Mouse (Mus musculus) adrenal gland, postnatal 10 days (tissue): ENCODE measurements around the gene Rps8. TPM values are rescaled to one million over a fixed set of nuclear protein-coding genes. Genes with fewer than 3 reads are reported as not detected.

Experiments used
- DNase-seq: peaks from one replicate; pipeline ENCODE4 v3.0.0; 2021; ENCODE audit warnings: mixed read lengths
- total RNA-seq, 2 experiments: library from RNA; stranded (reverse); gene quantifications; 2 replicates each; pipeline ENCODE4 v1.2.3; 2021

Gene Rps8
- total RNA-seq, 2 experiments from 2014 or later: 1,173 to 1,206 TPM

- DNase-seq: peak; percentile 69
These were observed 30.6 kb downstream of the Rps8 start, which contains the start of gene Btbd19 for GRCm38 (mm10) chr4:117125348-117125909. Gene Btbd19, minus strand, starts transcription at chr4:117125725.

GRCm38 (mm10) chr4:117124518-117125347 is 31.3 kb downstream of the Rps8 start:
- peak; percentile 59 for DNase-seq

- DNase-seq: no peak
These were observed 31.9 kb downstream of the Rps8 start for GRCm38 (mm10) chr4:117124218-117124517.

GRCm38 (mm10) chr4:117123546-117124217 is 32.4 kb downstream of the Rps8 start:
- no peak for DNase-seq

GRCm38 (mm10) chr4:117122209-117122608 is 33.8 kb downstream of the Rps8 start:
- no peak for DNase-seq

- peak; percentile 95 for DNase-seq
These were observed 35.3 kb downstream of the Rps8 start for GRCm38 (mm10) chr4:117120445-117121414.

GRCm38 (mm10) chr4:117120052-117120444 is 36.0 kb downstream of the Rps8 start:
- no peak for DNase-seq

GRCm38 (mm10) chr4:117119636-117120035 is 36.4 kb downstream of the Rps8 start:
- no peak for DNase-seq

GRCm38 (mm10) chr4:117117931-117118330 is 38.1 kb downstream of the Rps8 start:
- DNase-seq: no peak

- no peak for DNase-seq
These were observed 40.5 kb downstream of the Rps8 start for GRCm38 (mm10) chr4:117115592-117115991.

GRCm38 (mm10) chr4:117113237-117113636 is 42.8 kb downstream of the Rps8 start:
- DNase-seq: no peak

GRCm38 (mm10) chr4:117110985-117111384 is 45.1 kb downstream of the Rps8 start:
- DNase-seq: no peak

- no peak for DNase-seq
These were observed 45.8 kb downstream of the Rps8 start for GRCm38 (mm10) chr4:117110249-117110648.

- no peak for DNase-seq
These were observed 46.7 kb downstream of the Rps8 start for GRCm38 (mm10) chr4:117109330-117109729.

GRCm38 (mm10) chr4:117108524-117108849 is 47.6 kb downstream of the Rps8 start:
- no peak for DNase-seq

GRCm38 (mm10) chr4:117107813-117108523 is 48.1 kb downstream of the Rps8 start:
- DNase-seq: no peak

GRCm38 (mm10) chr4:117105127-117105526 is 50.9 kb downstream of the Rps8 start:
- peak; percentile 38 for DNase-seq

GRCm38 (mm10) chr4:117104672-117105071 is 51.4 kb downstream of the Rps8 start:
- no peak for DNase-seq
